Mouse (Mus musculus): ENCODE measurements around the gene 4922502D21Rik.

DNA sequence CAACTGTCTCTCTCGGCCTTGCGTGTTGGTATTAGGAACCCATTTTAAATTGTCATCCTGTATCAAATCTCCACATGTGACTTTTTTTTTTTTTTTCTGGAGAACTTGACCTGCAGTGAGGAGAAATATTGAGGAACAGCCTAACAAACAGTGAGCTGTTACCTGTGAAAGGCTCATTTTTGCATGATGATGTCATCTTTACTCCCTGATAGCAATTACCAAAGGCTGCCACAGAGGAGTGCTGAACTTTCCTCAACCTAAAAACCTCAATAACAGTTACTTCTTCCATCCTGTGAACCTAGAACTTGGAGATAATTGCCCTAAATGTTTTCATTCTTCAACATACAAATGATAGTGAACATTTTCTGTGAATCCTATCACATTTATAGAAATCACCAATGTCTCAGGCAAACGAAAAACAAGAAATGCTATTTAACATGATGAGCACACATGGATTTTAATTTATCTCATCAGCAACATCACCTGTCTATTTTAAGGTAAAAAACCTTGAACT is 16.9 kb downstream of the 4922502D21Rik start:
- TF ChIP-seq ZC3H11A (IDR thresholded peaks at IDR 0.05; ENCODE audit: borderline replicate concordance, low read depth, low read length) (no peak), CHD2 (IDR thresholded peaks at IDR 0.05; ENCODE audit: low read depth, low read length) (no peak), ZNF384 (IDR thresholded peaks at IDR 0.05; ENCODE audit: low read depth, low read length) (no peak)

Data from ES-E14 (cell line).